Mouse (Mus musculus): ENCODE data around the gene Nle1.
"Not testable (repeated sequence)": the region's sequence is repeated elsewhere in the genome, so short reads cannot be mapped to it uniquely, and the experiment has no call there.

Nle1 gene

GRCm38 (mm10) chr11:82907651-82908607 lies at the start of gene Nle1:
Nle1 (minus strand) TSS chr11:82908411.
- DNase-seq (ENCODE audit: low spot score in 2 of 2): peak; percentile 91

- DNase-seq (ENCODE audit: low spot score in 2 of 2): no peak
Measured at GRCm38 (mm10) chr11:82956925-82957324, 48.7 kb upstream of the Nle1 start.

- DNase-seq (ENCODE audit: low spot score in 2 of 2): no peak
Measured at GRCm38 (mm10) chr11:82954631-82955030, 46.4 kb upstream of the Nle1 start.

GRCm38 (mm10) chr11:82952612-82953542 lies 44.7 kb upstream of the Nle1 start:
- DNase-seq (ENCODE audit: low spot score in 2 of 2): no peak

GRCm38 (mm10) chr11:82951865-82952611 lies 43.8 kb upstream of the Nle1 start:
- no peak for DNase-seq (ENCODE audit: low spot score in 2 of 2)

- DNase-seq (ENCODE audit: low spot score in 2 of 2): no peak
Measured at GRCm38 (mm10) chr11:82950736-82951481, 42.7 kb upstream of the Nle1 start, which contains the start of gene Slfn5. Slfn5 (plus strand) TSS chr11:82951349.

- DNase-seq (ENCODE audit: low spot score in 2 of 2): no peak
Measured at GRCm38 (mm10) chr11:82949036-82949435, 40.8 kb upstream of the Nle1 start.

- DNase-seq (ENCODE audit: low spot score in 2 of 2): no peak
Measured at GRCm38 (mm10) chr11:82947457-82947856, 39.2 kb upstream of the Nle1 start.

- DNase-seq (ENCODE audit: low spot score in 2 of 2): no peak
Measured at GRCm38 (mm10) chr11:82945636-82946035, 37.4 kb upstream of the Nle1 start.

- no peak for DNase-seq (ENCODE audit: low spot score in 2 of 2)
Measured at GRCm38 (mm10) chr11:82943336-82943735, 35.1 kb upstream of the Nle1 start.

- DNase-seq (ENCODE audit: low spot score in 2 of 2): no peak
Measured at GRCm38 (mm10) chr11:82933186-82933585, 25.0 kb upstream of the Nle1 start.

- not testable (repeated sequence) for DNase-seq (ENCODE audit: low spot score in 2 of 2)
Measured at GRCm38 (mm10) chr11:82931671-82932450, 23.6 kb upstream of the Nle1 start.

GRCm38 (mm10) chr11:82931161-82931560 lies 22.9 kb upstream of the Nle1 start:
- DNase-seq (ENCODE audit: low spot score in 2 of 2): not testable (repeated sequence)

- not testable (repeated sequence) for DNase-seq (ENCODE audit: low spot score in 2 of 2)
Measured at GRCm38 (mm10) chr11:82930391-82930955, 22.3 kb upstream of the Nle1 start.

- no peak for DNase-seq (ENCODE audit: low spot score in 2 of 2)
Measured at GRCm38 (mm10) chr11:82929633-82929950, 21.4 kb upstream of the Nle1 start.

GRCm38 (mm10) chr11:82928897-82929632 lies 20.9 kb upstream of the Nle1 start:
- DNase-seq (ENCODE audit: low spot score in 2 of 2): no peak

- DNase-seq (ENCODE audit: low spot score in 2 of 2): not testable (repeated sequence)
Measured at GRCm38 (mm10) chr11:82923910-82924309, 15.7 kb upstream of the Nle1 start.

- no peak for DNase-seq (ENCODE audit: low spot score in 2 of 2)
Measured at GRCm38 (mm10) chr11:82921691-82922090, 13.5 kb upstream of the Nle1 start.

- DNase-seq (ENCODE audit: low spot score in 2 of 2): no peak
Measured at GRCm38 (mm10) chr11:82920768-82921167, 12.6 kb upstream of the Nle1 start.

All from frontal cortex, postnatal 25 days (tissue).